Mouse (Mus musculus) heart, postnatal 0 days (tissue): ENCODE measurements around the gene Sardh.

ENCODE experiments used
- CTCF ChIP-seq: IDR thresholded peaks from 2 replicates; pipeline ENCODE4 v1.5.1; 2016; ENCODE audit warnings: antibody characterized with exemption, control low read depth, low read depth
- EP300 ChIP-seq: IDR thresholded peaks from 2 replicates; pipeline ENCODE4 v1.6.1; 2016; ENCODE audit warnings: antibody characterized with exemption, low read depth

DNA sequence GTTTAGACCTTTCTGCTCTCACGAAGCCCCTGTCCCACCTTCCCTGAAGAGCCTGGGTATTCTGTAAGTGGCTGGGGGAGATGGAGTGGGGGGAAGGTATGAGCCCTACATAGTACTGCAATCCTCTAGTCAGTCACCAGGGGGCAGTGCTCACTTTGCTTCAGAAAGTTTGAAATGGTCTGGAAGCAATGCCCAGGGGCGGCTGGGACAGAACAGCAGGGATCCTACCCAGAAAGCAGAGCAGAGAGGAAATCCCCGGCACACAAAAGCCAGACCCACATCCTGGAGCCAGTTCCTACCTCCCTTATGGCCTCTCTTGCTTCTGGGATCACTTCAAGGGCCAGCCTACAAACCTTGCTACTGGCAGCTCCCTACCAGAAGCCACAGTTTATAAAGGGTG lies 40.9 kb upstream of the Sardh start:
- peak; percentile 89 for TF ChIP-seq CTCF
- no peak for TF ChIP-seq EP300
